Mouse (Mus musculus) right cerebral cortex, adult 18-20 months (tissue): ENCODE results near the gene Fam72a.
A peak's percentile ranks its signal among the peaks of the same experiment; 100 is the strongest.

Source experiments
- DNase-seq: peaks from one replicate; pipeline ENCODE4 v3.0.0; 2022; ENCODE audit warnings: mixed read lengths

The Fam72a gene

DNA sequence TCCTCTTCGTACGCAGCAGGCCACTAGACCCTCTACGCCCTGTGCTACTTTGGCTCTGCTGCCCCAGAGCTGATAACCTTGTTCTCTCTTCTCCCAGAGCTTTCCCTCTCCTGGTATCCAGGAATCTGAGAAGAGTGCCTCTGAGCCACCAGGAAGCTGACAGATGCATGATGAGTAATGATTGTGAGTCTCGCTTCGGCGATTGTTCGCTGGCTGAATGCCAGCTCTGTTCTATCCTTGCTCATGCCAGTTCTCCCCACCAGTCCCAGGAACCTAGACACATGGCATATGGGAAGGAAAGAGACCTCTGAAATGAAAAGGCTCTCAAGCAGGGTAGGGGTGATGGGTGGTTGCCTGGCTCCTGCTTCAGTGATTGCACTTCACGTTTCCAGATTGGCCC is 59.1 kb downstream of the Fam72a start:
- DNase-seq: peak; percentile 53
